Mouse (Mus musculus) heart, embryonic 14.5 days (tissue): ENCODE results near the gene Lrrc66. TPM values are rescaled to one million over a fixed set of nuclear protein-coding genes. Genes with fewer than 3 reads are reported as not detected.
"Not testable (repeated sequence)": the region's sequence is repeated elsewhere in the genome, so short reads cannot be mapped to it uniquely, and the experiment has no call there.

Experiments used
- ATAC-seq: fragments of 200-750 bp; cut with Nextera tagmentation; 2 replicates; pipeline ENCODE4 v1.8.0; 2017; ENCODE audit warnings: low read depth, moderate TSS enrichment; ENCODE audit not compliant: insufficient number of reproducible peaks, insufficient read depth, low FRiP score
- H3K27ac ChIP-seq, 2 experiments: fragments of 200-500 bp in 1 of 2; fragments of 300-500 bp in 1 of 2; sonication (generic) in 1 of 2; replicated peaks in 1 of 2; 2 replicates each; pipeline ENCODE4 v1.5.1; 2012 to 2014; ENCODE audit warnings: low read depth in 2 of 2, low read length in 2 of 2, control low read depth in 1 of 2, mild to moderate bottlenecking in 1 of 2, mixed read lengths in 1 of 2; ENCODE audit not compliant: control insufficient read depth in 1 of 2, insufficient read depth in 1 of 2
- H3K27me3 ChIP-seq: fragments of 300-500 bp; sonication (generic); 2 replicates; pipeline ENCODE4 v1.6.1; 2014; ENCODE audit warnings: mild to moderate bottlenecking, low read length, control low read depth; ENCODE audit not compliant: control insufficient read depth, insufficient read depth
- H3K36me3 ChIP-seq: fragments of 300-500 bp; sonication (generic); 2 replicates; pipeline ENCODE4 v1.6.1; 2014; ENCODE audit warnings: mild to moderate bottlenecking, control low read depth, low read length, mixed read lengths; ENCODE audit not compliant: control insufficient read depth, insufficient read depth
- H3K4me1 ChIP-seq, 2 experiments: fragments of 200-500 bp in 1 of 2; fragments of 300-500 bp in 1 of 2; sonication (generic) in 1 of 2; 2 replicates each; pipeline ENCODE4 v1.6.1; 2012 to 2014; ENCODE audit warnings: low read length in 2 of 2, control low read depth in 1 of 2, mixed read lengths in 1 of 2; ENCODE audit not compliant: control insufficient read depth in 2 of 2, insufficient read depth in 2 of 2
- H3K4me2 ChIP-seq: fragments of 300-500 bp; sonication (generic); 2 replicates; pipeline ENCODE4 v1.6.1; 2014; ENCODE audit warnings: mild to moderate bottlenecking, low read length
- H3K4me3 ChIP-seq, 2 experiments: fragments of 200-500 bp in 1 of 2; fragments of 300-500 bp in 1 of 2; sonication (generic) in 1 of 2; 2 replicates each; pipeline ENCODE4 v1.5.1; 2012 to 2014; ENCODE audit warnings: low read length in 2 of 2, mild to moderate bottlenecking in 2 of 2, control low read depth in 1 of 2, low read depth in 1 of 2, moderate library complexity in 1 of 2; ENCODE audit not compliant: control insufficient read depth in 1 of 2, insufficient read depth in 1 of 2
- H3K9ac ChIP-seq: fragments of 300-500 bp; sonication (generic); 2 replicates; pipeline ENCODE4 v1.6.1; 2014; ENCODE audit warnings: mild to moderate bottlenecking, low read length
- H3K9me3 ChIP-seq: fragments of 300-500 bp; sonication (generic); 2 replicates; pipeline ENCODE4 v1.6.1; 2016; ENCODE audit warnings: low read length, control low read depth; ENCODE audit not compliant: control insufficient read depth
- WGBS: fragments of 180-500 bp; shearing (Covaris S2); extraction: QIAGEN DNeasy Blood & Tissue Kit; methylation state at CpG from one replicate; pipeline ENCODE4 v1.1.7; 2014; 5-methylcytosine and 5-hydroxymethylcytosine counted together
- polyA plus RNA-seq: library from polyadenylated mRNA; unstranded; fragments of >200 nt; fragmentation: Nextera tagmentation; extraction: Ambion mirVana; gene quantifications from 2 replicates; pipeline ENCODE4 v1.2.1, GENCODE M21; 2014

Lrrc66 gene
- polyA plus RNA-seq, 1 experiment from 2014 or later: 0.23 TPM

- no peaks in the 10 kb centered on the region for H3K36me3 ChIP-seq
- WGBS: 82% methylated on average over 4 of the region's 4 CpGs
- H3K4me1 ChIP-seq: no peaks in the 10 kb centered on the region
- H3K9ac ChIP-seq: no peak overlapping the region
- H3K27me3 ChIP-seq: no peaks in the 10 kb centered on the region
- H3K4me2 ChIP-seq: no peak overlapping the region
- ATAC-seq: no peak
- H3K4me3 ChIP-seq: no peak overlapping the region
- H3K9me3 ChIP-seq: no peaks in the 10 kb centered on the region
- H3K27ac ChIP-seq: no peak overlapping the region
These were observed 45.7 kb downstream of the Lrrc66 start for GRCm38 (mm10) chr5:73586597-73586996.

GRCm38 (mm10) chr5:73585212-73586115 is 46.9 kb downstream of the Lrrc66 start:
- H3K4me1 ChIP-seq: no peaks in the 10 kb centered on the region
- H3K27me3 ChIP-seq: no peaks in the 10 kb centered on the region
- H3K4me2 ChIP-seq: no peak overlapping the region
- no peak overlapping the region for H3K4me3 ChIP-seq
- H3K9me3 ChIP-seq: no peaks in the 10 kb centered on the region
- H3K9ac ChIP-seq: no peak overlapping the region
- WGBS: 35% methylated on average over 7 of the region's 7 CpGs
- H3K36me3 ChIP-seq: no peaks in the 10 kb centered on the region
- no peak for ATAC-seq
- no peak overlapping the region for H3K27ac ChIP-seq

GRCm38 (mm10) chr5:73584011-73584410 is 48.3 kb downstream of the Lrrc66 start:
- H3K36me3 ChIP-seq, ATAC-seq, H3K9me3 ChIP-seq, H3K27ac ChIP-seq, H3K4me3 ChIP-seq, H3K9ac ChIP-seq, H3K4me2 ChIP-seq, H3K4me1 ChIP-seq, H3K27me3 ChIP-seq: not testable (repeated sequence)
- WGBS: 59% methylated on average over 6 of the region's 6 CpGs

- 69% methylated on average over 3 of the region's 3 CpGs for WGBS
- no peaks in the 10 kb centered on the region for H3K27me3 ChIP-seq
- no peak overlapping the region for H3K4me2 ChIP-seq
- no peaks in the 10 kb centered on the region for H3K9me3 ChIP-seq
- H3K27ac ChIP-seq: no peak overlapping the region
- no peak for ATAC-seq
- H3K4me1 ChIP-seq: no peaks in the 10 kb centered on the region
- H3K4me3 ChIP-seq: no peak overlapping the region
- H3K36me3 ChIP-seq: no peaks in the 10 kb centered on the region
- H3K9ac ChIP-seq: no peak overlapping the region
These were observed 54.2 kb downstream of the Lrrc66 start for GRCm38 (mm10) chr5:73578131-73578530.

GRCm38 (mm10) chr5:73576708-73577107 is 55.6 kb downstream of the Lrrc66 start:
- Histone ChIP-seq H3K4me1 (no peaks in the 10 kb centered on the region), H3K27me3 (no peaks in the 10 kb centered on the region), H3K4me3 (no peak overlapping the region), H3K27ac (no peak overlapping the region), H3K36me3 (no peaks in the 10 kb centered on the region), H3K9ac (no peak overlapping the region), H3K4me2 (no peak overlapping the region), H3K9me3 (no peaks in the 10 kb centered on the region)
- no peak for ATAC-seq
- 56% methylated on average over 7 of the region's 7 CpGs for WGBS

GRCm38 (mm10) chr5:73574616-73575015 is 57.7 kb downstream of the Lrrc66 start:
- no peaks in the 10 kb centered on the region for H3K9me3 ChIP-seq
- no peak for ATAC-seq

GRCm38 (mm10) chr5:73573789-73574188 is 58.5 kb downstream of the Lrrc66 start:
- WGBS: 74% methylated on average over 7 of the region's 7 CpGs
- ATAC-seq: no peak

More at GRCm38 (mm10) chr5:73574616-73575015, 57.7 kb downstream of the Lrrc66 start:
- no peak overlapping the region for H3K4me3 ChIP-seq
- no peaks in the 10 kb centered on the region for H3K4me1 ChIP-seq
- H3K36me3 ChIP-seq: no peaks in the 10 kb centered on the region
- no peaks in the 10 kb centered on the region for H3K27me3 ChIP-seq
- no peak overlapping the region for H3K4me2 ChIP-seq
- H3K27ac ChIP-seq: no peak overlapping the region
- H3K9ac ChIP-seq: no peak overlapping the region
- 90% methylated on average over 4 of the region's 4 CpGs for WGBS

GRCm38 (mm10) chr5:73572846-73573245 is 59.5 kb downstream of the Lrrc66 start:
- Histone ChIP-seq H3K4me2 (no peak overlapping the region), H3K4me1 (no peaks in the 10 kb centered on the region), H3K9me3 (no peaks in the 10 kb centered on the region), H3K9ac (no peak overlapping the region), H3K27me3 (no peaks in the 10 kb centered on the region), H3K27ac (no peak overlapping the region), H3K36me3 (no peaks in the 10 kb centered on the region), H3K4me3 (no peak overlapping the region)
- 78% methylated on average over 2 of the region's 2 CpGs for WGBS
- ATAC-seq: no peak

More at GRCm38 (mm10) chr5:73573789-73574188, 58.5 kb downstream of the Lrrc66 start:
- Histone ChIP-seq H3K4me3 (no peak overlapping the region), H3K4me1 (no peaks in the 10 kb centered on the region), H3K27ac (no peak overlapping the region), H3K9ac (no peak overlapping the region), H3K36me3 (no peaks in the 10 kb centered on the region), H3K4me2 (no peak overlapping the region), H3K9me3 (no peaks in the 10 kb centered on the region), H3K27me3 (no peaks in the 10 kb centered on the region)
